Mouse (Mus musculus): ENCODE data around the gene Plxdc2.

DNA sequence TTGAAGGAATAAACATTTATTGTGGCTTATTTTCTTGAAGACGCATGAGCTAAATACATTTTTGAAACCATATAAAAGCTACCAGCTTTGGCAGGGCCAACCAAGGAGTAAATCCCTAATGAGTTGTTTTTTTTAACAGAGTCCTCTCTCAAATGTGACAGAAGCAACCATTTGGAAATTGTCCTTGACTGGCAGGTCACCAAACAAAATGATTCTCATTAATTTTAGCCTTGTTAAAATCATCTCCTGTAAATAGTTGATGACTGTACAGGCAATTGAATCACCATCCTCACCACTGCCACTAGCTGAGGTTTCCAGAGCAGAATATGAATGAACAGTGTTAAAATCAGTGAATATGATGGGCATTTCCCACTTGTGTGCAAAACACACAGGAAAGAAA lies 312.3 kb downstream of the Plxdc2 start:
- TF ChIP-seq CTCF (IDR thresholded peaks at IDR 0.05; ENCODE audit: low read depth, low read length): no peak
- TF ChIP-seq POLR2A (IDR thresholded peaks at IDR 0.05; ENCODE audit: extremely low read depth, insufficient read depth, low read length): no peak

Data from liver, adult 2 months (tissue).